In the genomic region with DNA sequence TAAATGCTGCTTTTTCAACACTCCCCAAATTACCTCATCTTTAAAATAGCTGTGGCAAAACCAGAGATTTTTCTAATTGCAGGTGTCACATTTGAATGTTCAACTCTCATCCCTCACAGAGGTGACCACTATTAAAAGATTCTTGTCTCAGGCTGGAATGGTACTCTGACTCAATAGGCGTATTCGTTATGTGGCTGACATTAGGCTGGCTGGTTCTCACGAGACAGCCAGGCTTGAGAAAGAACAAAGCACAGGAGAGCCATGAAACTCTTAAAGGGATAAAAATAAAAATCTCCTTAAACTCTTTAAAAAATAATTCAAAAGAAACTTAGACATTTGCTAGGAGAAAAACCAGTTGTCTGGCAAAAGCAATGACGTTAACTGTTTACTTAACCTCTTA, we compare ENCODE assay signal across 13 mouse cellular contexts. TPM values are rescaled to one million over a fixed set of nuclear protein-coding genes. Genes with fewer than 3 reads are reported as not detected.
A peak's percentile ranks its signal among the peaks of the same experiment; 100 is the strongest.
DNase-seq lines count a peak whose midpoint lies in the region; ATAC-seq and TF ChIP-seq lines count a peak whose summit lies in the region.
"Had no signal": no experiment of that assay in that cellular context is flagged by ENCODE, and none has a peak within 500 bp of the region (broad histone marks: within the 10 kb centered on the region; RNA-seq: fewer than 3 reads in every experiment).

No protein-coding gene starts in this region.

- peak overlapping the region; percentile 95; the same call in 1 of the 2 replicates for H3K4me3 ChIP-seq in hindbrain, embryonic 12.5 days
- no peak overlapping the region; the same call in 1 of the 2 replicates for H3K4me3 ChIP-seq in hindbrain, embryonic 11.5 days (ENCODE audit: low read depth, low read length)
- H3K4me3 ChIP-seq in midbrain, embryonic 10.5 days: peak overlapping the region; percentile 88; the same call in 1 of the 2 replicates
- no peak overlapping the region for H3K4me3 ChIP-seq in midbrain, postnatal 0 days (ENCODE audit: low read depth, low read length)
- H3K4me3 ChIP-seq in stomach, embryonic 14.5 days (ENCODE audit: low read depth, low read length): 0 out of 2 replicates have a peak overlapping the region, but pooled peaks have one; percentile 73

- no peak overlapping the region for H3K27ac ChIP-seq in hindbrain, embryonic 12.5 days
- H3K27ac ChIP-seq in hindbrain, embryonic 11.5 days (ENCODE audit: low read depth, low read length): no peak overlapping the region
- no peak overlapping the region for H3K27ac ChIP-seq in midbrain, embryonic 10.5 days (replicated peaks)
- H3K27ac ChIP-seq in midbrain, postnatal 0 days (ENCODE audit: low read depth, low read length): no peak overlapping the region
- peak overlapping the region; percentile 91; the same call in 1 of the 2 replicates for H3K27ac ChIP-seq in stomach, embryonic 14.5 days (ENCODE audit: low read length)
- H3K27ac ChIP-seq: liver, embryonic 13.5 days had no signal

- no peaks in the 10 kb centered on the region for H3K9me3 ChIP-seq in hindbrain, embryonic 12.5 days (replicated peaks)
- H3K9me3 ChIP-seq in hindbrain, embryonic 11.5 days (ENCODE audit: control insufficient read depth, low read length): no peaks in the 10 kb centered on the region
- H3K9me3 ChIP-seq in midbrain, embryonic 10.5 days (replicated peaks): no peaks in the 10 kb centered on the region
- no peaks in the 10 kb centered on the region for H3K9me3 ChIP-seq in midbrain, postnatal 0 days (ENCODE audit: low read length)
- no peaks in the 10 kb centered on the region for H3K9me3 ChIP-seq in stomach, embryonic 14.5 days (ENCODE audit: control insufficient read depth, low read depth, low read length)
- H3K9me3 ChIP-seq: hindbrain, embryonic 15.5 days; liver, embryonic 13.5 days had no signal

- peaks cover 23% of the 10 kb centered on the region for H3K4me1 ChIP-seq in hindbrain, embryonic 12.5 days
- peaks cover 2% of the 10 kb centered on the region; the same call in 1 of the 2 replicates for H3K4me1 ChIP-seq in hindbrain, embryonic 11.5 days (replicated peaks; ENCODE audit: control insufficient read depth, insufficient read depth, low read length)
- H3K4me1 ChIP-seq in midbrain, embryonic 10.5 days: peaks cover 49% of the 10 kb centered on the region
- H3K4me1 ChIP-seq in midbrain, postnatal 0 days (ENCODE audit: insufficient read depth, low read length): no peaks in the 10 kb centered on the region
- peaks cover 8% of the 10 kb centered on the region for H3K4me1 ChIP-seq in stomach, embryonic 14.5 days (ENCODE audit: control insufficient read depth, insufficient read depth, low read length)

- WGBS in hindbrain, embryonic 12.5 days: 31% methylated on average over 4 of the region's 4 CpGs
- 29% methylated on average over 4 of the region's 4 CpGs for WGBS in hindbrain, embryonic 11.5 days
- WGBS in midbrain, embryonic 10.5 days: 19% methylated on average over 4 of the region's 4 CpGs
- WGBS in midbrain, postnatal 0 days: 49% methylated on average over 4 of the region's 4 CpGs
- WGBS in stomach, embryonic 14.5 days: 25% methylated on average over 4 of the region's 4 CpGs

- no peaks in the 10 kb centered on the region for H3K27me3 ChIP-seq in hindbrain, embryonic 12.5 days
- H3K27me3 ChIP-seq in hindbrain, embryonic 11.5 days (ENCODE audit: control insufficient read depth, insufficient read depth, low read length): no peaks in the 10 kb centered on the region
- no peaks in the 10 kb centered on the region; the same call in none of the 2 replicates for H3K27me3 ChIP-seq in midbrain, embryonic 10.5 days (ENCODE audit: low read depth, poor library complexity, severe bottlenecking)
- H3K27me3 ChIP-seq in midbrain, postnatal 0 days (ENCODE audit: insufficient read depth, low read length): no peaks in the 10 kb centered on the region
- no peaks in the 10 kb centered on the region for H3K27me3 ChIP-seq in stomach, embryonic 14.5 days (ENCODE audit: control insufficient read depth, insufficient read depth, low read length)

- H3K9ac ChIP-seq in hindbrain, embryonic 12.5 days: no peak overlapping the region
- H3K9ac ChIP-seq in hindbrain, embryonic 11.5 days (ENCODE audit: low read depth, low read length): no peak overlapping the region
- no peak overlapping the region for H3K9ac ChIP-seq in midbrain, postnatal 0 days (replicated peaks; ENCODE audit: low read length, poor library complexity, severe bottlenecking)
- no peak overlapping the region for H3K9ac ChIP-seq in stomach, embryonic 14.5 days (replicated peaks; ENCODE audit: low read depth, low read length)

- no peak for ATAC-seq in hindbrain, embryonic 12.5 days (ENCODE audit: low FRiP score)
- ATAC-seq in hindbrain, embryonic 11.5 days (ENCODE audit: low FRiP score): no peak
- no peak for ATAC-seq in midbrain, postnatal 0 days (ENCODE audit: low FRiP score)
- no peak for ATAC-seq in stomach, embryonic 14.5 days (ENCODE audit: insufficient number of reproducible peaks, insufficient read depth, low FRiP score, low read depth)

- peak; percentile 37 for DNase-seq in embryo, embryonic 10.5 days (ENCODE audit: low spot score)
- no peak for DNase-seq in embryo, embryonic 10 days (ENCODE audit: low spot score)
- DNase-seq in hindbrain, embryonic 11.5 days (ENCODE audit: low spot score): no peak
- no peak for DNase-seq in midbrain, embryonic 10.5 days (ENCODE audit: low spot score)
- no peak for DNase-seq in midbrain, postnatal 0 days (ENCODE audit: low spot score)
- no peak for DNase-seq in adrenal gland, adult 8-10 months
- DNase-seq: layer of hippocampus, postnatal 36 days; liver, embryonic 13.5 days; thymus, postnatal 36 days had no signal

- TF ChIP-seq CTCF in midbrain, postnatal 0 days (IDR thresholded peaks at IDR 0.05): no peak

- H3K36me3 ChIP-seq in hindbrain, embryonic 12.5 days: no peaks in the 10 kb centered on the region
- no peaks in the 10 kb centered on the region for H3K36me3 ChIP-seq in hindbrain, embryonic 11.5 days (ENCODE audit: control insufficient read depth, insufficient read depth, low read length)
- H3K36me3 ChIP-seq in midbrain, embryonic 10.5 days: no peaks in the 10 kb centered on the region
- no peaks in the 10 kb centered on the region for H3K36me3 ChIP-seq in midbrain, postnatal 0 days (ENCODE audit: insufficient read depth, low read length)
- H3K36me3 ChIP-seq in stomach, embryonic 14.5 days (ENCODE audit: control insufficient read depth, insufficient read depth, low read length): no peaks in the 10 kb centered on the region
- H3K36me3 ChIP-seq: G1E; hindbrain, embryonic 15.5 days; liver, embryonic 13.5 days had no signal

- H3K4me2 ChIP-seq in hindbrain, embryonic 12.5 days (replicated peaks): peak overlapping the region; percentile 84
- H3K4me2 ChIP-seq in hindbrain, embryonic 11.5 days (replicated peaks; ENCODE audit: low read depth, low read length): no peak overlapping the region
- no peak overlapping the region for H3K4me2 ChIP-seq in midbrain, postnatal 0 days (ENCODE audit: low read depth, low read length, poor library complexity, severe bottlenecking)
- H3K4me2 ChIP-seq in stomach, embryonic 14.5 days (replicated peaks; ENCODE audit: low read depth, low read length): peak overlapping the region; percentile 88; the same call in 1 of the 2 replicates

RNA-seq across cellular contexts. Expression of a gene that starts 0.9 kb away (rescaled TPM):
- polyA plus RNA-seq in hindbrain, embryonic 12.5 days (2016; fragmentation: Nextera tagmentation; extraction: Ambion mirVana): 55.1 and 57.0 TPM in 2 replicates
- polyA plus RNA-seq in hindbrain, embryonic 11.5 days (2014; fragmentation: Nextera tagmentation; extraction: Ambion mirVana): 53.0 and 58.1 TPM in 2 replicates
- polyA plus RNA-seq in midbrain, embryonic 10.5 days (2016; fragmentation: Nextera tagmentation; extraction: Ambion mirVana): 30.1 and 37.5 TPM in 2 replicates
- total RNA-seq in midbrain, postnatal 0 days (2014; rRNA removed): 33.9 and 37.9 TPM in 2 replicates
- polyA plus RNA-seq in midbrain, postnatal 0 days (2015; fragmentation: Nextera tagmentation; extraction: Ambion mirVana): 20.9 and 23.4 TPM in 2 replicates
- 20.1 and 27.5 TPM in 2 replicates for polyA plus RNA-seq in stomach, embryonic 14.5 days (2014; fragmentation: Nextera tagmentation; extraction: Ambion mirVana)
- total RNA-seq in adrenal gland, adult 8-10 months (2022): 100 to 1,000 TPM in 1 of 4 experiments, 10 to 100 TPM in 3; 59.8 to 101 (median 73.8) TPM
- polyA plus RNA-seq: G1E had no signal

Comparison
In these comparisons a context has a peak if more than half of its experiments do, and no peak if none do; other contexts are left out.
1. H3K4me2 ChIP-seq: peak in hindbrain, embryonic 12.5 days (single experiment) and stomach, embryonic 14.5 days (single experiment); none in hindbrain, embryonic 11.5 days (single experiment) and midbrain, postnatal 0 days (single experiment).
2. H3K4me3 ChIP-seq: peak in hindbrain, embryonic 12.5 days (single experiment), midbrain, embryonic 10.5 days (single experiment) and stomach, embryonic 14.5 days (single experiment); none in hindbrain, embryonic 11.5 days (single experiment) and midbrain, postnatal 0 days (single experiment).